Mouse (Mus musculus) midbrain, postnatal 0 days (tissue): ENCODE results near the gene Gm8251. TPM values are rescaled to one million over a fixed set of nuclear protein-coding genes. Genes with fewer than 3 reads are reported as not detected.
"Not testable (repeated sequence)": the region's sequence is repeated elsewhere in the genome, so short reads cannot be mapped to it uniquely, and the experiment has no call there.

ENCODE experiments used
- ATAC-seq: fragments of 200-750 bp; cut with Nextera tagmentation; 2 replicates; pipeline ENCODE4 v1.8.0; 2017; ENCODE audit warnings: moderate number of reproducible peaks, mild to moderate bottlenecking, moderate TSS enrichment, moderate library complexity; ENCODE audit not compliant: low FRiP score
- DNase-seq: peaks from one replicate; pipeline ENCODE4 v3.0.0-alpha.2; 2015; ENCODE audit warnings: low spot score
- H3K27ac ChIP-seq: fragments of 300-500 bp; sonication (generic); 2 replicates; pipeline ENCODE4 v1.5.1; 2014; ENCODE audit warnings: low read depth, mild to moderate bottlenecking, low read length, mixed read lengths
- H3K27me3 ChIP-seq: fragments of 300-500 bp; sonication (generic); 2 replicates; pipeline ENCODE4 v1.6.1; 2014; ENCODE audit warnings: low read length, control low read depth, mixed read lengths; ENCODE audit not compliant: insufficient read depth
- H3K36me3 ChIP-seq: fragments of 300-500 bp; sonication (generic); 2 replicates; pipeline ENCODE4 v1.6.1; 2014; ENCODE audit warnings: low read length, control low read depth, mixed read lengths; ENCODE audit not compliant: insufficient read depth
- H3K4me1 ChIP-seq: fragments of 300-500 bp; sonication (generic); 2 replicates; pipeline ENCODE4 v1.6.1; 2014; ENCODE audit warnings: mild to moderate bottlenecking, control low read depth, antibody characterized with exemption, low read length, mixed read lengths; ENCODE audit not compliant: insufficient read depth
- H3K4me2 ChIP-seq: fragments of 300-500 bp; sonication (generic); 2 replicates; pipeline ENCODE4 v1.6.1; 2014; ENCODE audit warnings: low read depth, mild to moderate bottlenecking, low read length, mixed read lengths; ENCODE audit not compliant: poor library complexity, severe bottlenecking
- H3K4me3 ChIP-seq: fragments of 300-500 bp; sonication (generic); 2 replicates; pipeline ENCODE4 v1.5.1; 2014; ENCODE audit warnings: low read depth, mild to moderate bottlenecking, low read length, moderate library complexity
- H3K9ac ChIP-seq: fragments of 300-500 bp; sonication (generic); replicated peaks from 2 replicates; pipeline ENCODE4 v1.6.1; 2014; ENCODE audit warnings: mild to moderate bottlenecking, low read length, moderate library complexity, mixed read lengths; ENCODE audit not compliant: poor library complexity, severe bottlenecking
- H3K9me3 ChIP-seq: fragments of 300-500 bp; sonication (generic); 2 replicates; pipeline ENCODE4 v1.6.1; 2016; ENCODE audit warnings: low read length, control low read depth
- CTCF ChIP-seq: IDR thresholded peaks from 2 replicates; pipeline ENCODE4 v1.5.1; 2016; ENCODE audit warnings: antibody characterized with exemption, mild to moderate bottlenecking
- WGBS: fragments of 180-500 bp; shearing (Covaris S2); extraction: QIAGEN DNeasy Blood & Tissue Kit; methylation state at CpG from one replicate; pipeline ENCODE4 v1.1.7; 2014; 5-methylcytosine and 5-hydroxymethylcytosine counted together
- polyA plus RNA-seq: library from polyadenylated mRNA; unstranded; fragments of >200 nt; fragmentation: Nextera tagmentation; extraction: Ambion mirVana; gene quantifications from 2 replicates; pipeline ENCODE4 v1.2.1, GENCODE M21; 2015
- total RNA-seq: library from RNA; depleted of rRNA; stranded (reverse); fragments of >200 nt; gene quantifications from 2 replicates; pipeline ENCODE4 v1.2.3, GENCODE M21; 2014

The Gm8251 gene
- total and polyA plus RNA-seq, 2 experiments from 2014 or later, result 0.05 TPM; not detected in 1

DNA sequence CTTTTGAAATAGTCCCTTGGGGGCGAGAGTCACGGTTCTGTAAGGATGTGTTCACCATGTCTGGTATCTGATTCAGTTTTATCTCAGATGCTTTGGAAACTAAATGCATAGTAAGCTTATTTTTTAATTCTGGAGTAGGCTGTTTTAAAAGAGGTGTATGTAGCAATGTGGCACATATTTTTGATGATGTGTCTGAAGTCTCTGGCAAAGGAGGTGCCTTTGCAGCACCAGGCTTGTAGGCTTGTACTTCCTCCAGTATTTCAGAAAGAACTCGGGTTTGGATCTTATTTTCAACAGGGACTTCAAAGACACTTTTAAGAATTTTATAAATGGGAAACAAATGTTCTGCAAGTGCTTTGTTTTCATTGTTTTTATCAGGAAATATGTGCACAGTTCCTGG is 3.9 kb downstream of the Gm8251 start:
- no peak for ATAC-seq
- no peak overlapping the region for H3K4me2 ChIP-seq
- H3K36me3 ChIP-seq, result no peaks in the 10 kb centered on the region
- no peaks in the 10 kb centered on the region for H3K4me1 ChIP-seq
- H3K27me3 ChIP-seq, result no peaks in the 10 kb centered on the region
- H3K27ac ChIP-seq, result no peak overlapping the region
- H3K4me3 ChIP-seq, result no peak overlapping the region
- DNase-seq, result no peak
- no peak for TF ChIP-seq CTCF
- H3K9me3 ChIP-seq, result no peaks in the 10 kb centered on the region
- 90% methylated on average over 3 of the region's 3 CpGs for WGBS
- H3K9ac ChIP-seq, result no peak overlapping the region

DNA sequence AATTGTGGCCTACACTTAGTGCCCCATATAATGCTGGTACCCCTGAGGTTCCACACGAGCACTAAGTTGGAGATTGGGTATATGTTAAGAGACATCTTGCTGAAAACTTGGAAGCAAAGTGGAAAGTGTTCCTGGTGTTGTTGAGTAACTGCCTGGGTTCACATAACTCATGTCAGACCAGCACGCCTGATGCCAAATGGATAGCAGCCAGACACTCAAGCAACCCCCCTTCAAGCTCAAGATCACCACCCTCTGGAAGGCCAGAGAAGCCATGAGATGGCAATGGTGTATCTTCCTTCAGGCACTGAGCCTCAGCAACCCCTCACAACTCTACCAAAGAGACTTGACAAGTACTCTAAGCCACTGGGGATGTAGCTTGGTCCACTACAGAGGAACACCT is 15.2 kb downstream of the Gm8251 start:
- H3K27me3 ChIP-seq, result no peaks in the 10 kb centered on the region
- H3K4me3 ChIP-seq, result no peak overlapping the region
- H3K27ac ChIP-seq, result no peak overlapping the region
- ATAC-seq (no peak), DNase-seq (no peak)
- no peaks in the 10 kb centered on the region for H3K9me3 ChIP-seq
- no peak for TF ChIP-seq CTCF
- WGBS, result 80% methylated on average over 2 of the region's 2 CpGs
- H3K4me1 ChIP-seq, result no peaks in the 10 kb centered on the region
- no peaks in the 10 kb centered on the region for H3K36me3 ChIP-seq
- H3K4me2 ChIP-seq, result no peak overlapping the region
- no peak overlapping the region for H3K9ac ChIP-seq

DNA sequence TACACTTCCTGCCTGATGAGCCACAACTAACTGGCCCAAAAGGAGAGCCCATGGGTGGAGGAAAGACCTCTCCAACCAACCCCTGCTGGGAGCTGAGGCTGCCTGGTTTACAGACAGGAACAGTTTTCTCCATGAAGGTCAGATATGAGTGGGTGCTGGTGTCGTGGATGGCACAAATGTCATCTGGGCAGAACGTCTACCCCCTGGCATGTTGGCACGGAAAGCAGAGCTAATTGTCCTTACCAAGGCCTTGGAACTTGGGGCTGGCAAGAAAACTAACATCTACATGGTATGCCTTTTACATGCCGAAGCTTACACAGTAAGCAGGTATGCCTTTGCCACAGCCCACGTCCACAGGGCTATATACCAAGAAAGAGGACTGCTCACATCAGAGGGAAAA is 16.0 kb downstream of the Gm8251 start:
- H3K27me3 ChIP-seq, H3K4me1 ChIP-seq, ATAC-seq, H3K36me3 ChIP-seq, H3K4me2 ChIP-seq, H3K9me3 ChIP-seq, H3K9ac ChIP-seq, DNase-seq, H3K27ac ChIP-seq, H3K4me3 ChIP-seq: not testable (repeated sequence)
- WGBS, result 84% methylated on average over 5 of the region's 5 CpGs

DNA sequence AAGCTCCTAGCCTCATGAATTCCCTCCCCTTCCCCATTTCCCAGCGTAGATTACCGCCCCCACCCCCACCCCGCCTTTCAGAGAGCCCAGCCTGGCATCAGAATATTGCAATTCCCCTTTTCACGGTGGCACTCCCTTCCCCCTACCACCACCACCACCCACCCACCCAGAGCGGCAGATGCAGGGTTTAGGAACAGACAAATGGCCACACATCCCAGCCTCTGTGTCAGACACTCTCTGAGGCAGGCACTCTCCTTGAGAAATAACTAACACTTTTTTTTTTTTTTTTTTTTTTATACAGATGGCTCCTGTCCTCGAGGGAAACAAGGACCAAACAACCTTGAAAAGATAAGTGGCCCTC is 19.2 kb downstream of the Gm8251 start:
- no peak for DNase-seq
- peak overlapping the region; percentile 52 for H3K27ac ChIP-seq
- H3K9me3 ChIP-seq, result no peaks in the 10 kb centered on the region
- peak overlapping the region; percentile 50 for H3K9ac ChIP-seq
- no peaks in the 10 kb centered on the region for H3K27me3 ChIP-seq
- peak; percentile 85 for ATAC-seq
- WGBS, result 0% methylated on average over 6 of the region's 6 CpGs
- no peaks in the 10 kb centered on the region for H3K4me1 ChIP-seq
- peak overlapping the region; percentile 42 for H3K4me3 ChIP-seq
- H3K4me2 ChIP-seq, result peak overlapping the region; percentile 68
- H3K36me3 ChIP-seq, result no peaks in the 10 kb centered on the region
- TF ChIP-seq CTCF, result no peak

DNA sequence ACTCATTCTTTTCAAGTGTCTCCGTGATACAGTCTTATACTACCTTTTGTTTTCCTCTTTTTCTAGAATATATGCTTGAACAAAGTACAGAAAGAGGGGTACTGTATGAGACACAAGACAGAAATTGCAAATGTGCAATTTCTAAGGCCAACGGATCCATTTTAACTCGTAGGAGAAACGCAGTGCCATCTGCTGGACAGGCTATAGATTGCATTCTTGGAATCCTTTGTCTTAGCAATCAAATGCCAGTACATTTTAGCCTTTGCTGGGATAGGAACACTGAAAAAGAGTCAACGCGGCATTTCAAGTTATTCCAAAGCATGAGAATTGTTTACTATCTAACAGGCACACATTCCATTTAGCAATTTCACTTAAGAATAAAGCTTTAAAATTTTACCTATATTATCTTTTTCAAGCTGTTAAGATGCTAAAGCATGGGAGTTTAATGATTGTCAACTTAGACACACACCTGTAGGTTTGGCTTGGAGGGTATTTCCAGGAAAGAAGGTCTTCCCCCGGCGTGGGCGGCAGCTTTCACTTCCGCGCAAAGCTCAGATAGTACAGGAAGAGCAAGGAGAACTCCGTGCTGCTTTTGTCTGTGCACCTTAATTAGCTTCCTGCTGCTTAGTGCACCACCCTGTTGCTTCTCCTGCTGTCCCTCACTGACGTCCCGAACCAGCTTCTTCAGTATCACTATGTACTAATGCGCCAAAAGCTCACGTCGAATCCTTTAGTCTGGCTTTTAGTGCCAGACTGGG is 19.8 kb downstream of the Gm8251 start:
- peak; percentile 89 for DNase-seq
- peak; percentile 87 for ATAC-seq
- Histone ChIP-seq H3K4me1 (no peaks in the 10 kb centered on the region), H3K36me3 (no peaks in the 10 kb centered on the region), H3K9ac (peak overlapping the region; percentile 50), H3K27me3 (no peaks in the 10 kb centered on the region), H3K4me3 (peak overlapping the region; percentile 42), H3K27ac (peak overlapping the region; percentile 52), H3K4me2 (peak overlapping the region; percentile 68), H3K9me3 (no peaks in the 10 kb centered on the region)
- TF ChIP-seq CTCF, result peak; percentile 94
- WGBS, result 1% methylated on average over 17 of the region's 17 CpGs

DNA sequence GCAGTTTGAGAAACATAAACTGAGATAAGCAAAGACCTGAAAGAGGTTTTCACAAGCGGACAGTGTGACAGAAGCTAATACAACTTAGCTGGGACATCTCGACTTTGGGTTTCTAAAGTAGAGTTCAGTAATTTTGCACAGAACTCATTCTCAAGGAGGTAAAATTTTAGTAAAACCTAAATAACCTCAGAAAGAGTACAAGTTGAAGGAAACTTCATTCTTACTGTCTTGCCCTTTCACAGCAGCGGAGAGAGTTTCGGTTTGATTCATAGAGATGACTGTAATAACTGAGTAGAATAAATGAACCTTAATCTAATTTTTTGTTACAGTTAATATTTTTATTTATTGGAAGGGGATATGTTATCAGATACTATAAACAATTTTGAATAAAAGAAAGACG is 28.8 kb downstream of the Gm8251 start:
- no peak overlapping the region for H3K9ac ChIP-seq
- H3K36me3 ChIP-seq, result no peaks in the 10 kb centered on the region
- H3K4me2 ChIP-seq, result no peak overlapping the region
- DNase-seq, result no peak
- no peak for ATAC-seq
- H3K27ac ChIP-seq, result no peak overlapping the region
- no peaks in the 10 kb centered on the region for H3K9me3 ChIP-seq
- H3K27me3 ChIP-seq, result no peaks in the 10 kb centered on the region
- no peak overlapping the region for H3K4me3 ChIP-seq
- TF ChIP-seq CTCF, result no peak
- H3K4me1 ChIP-seq, result no peaks in the 10 kb centered on the region
- WGBS, result 90% methylated on average over 5 of the region's 5 CpGs
